Mouse (Mus musculus) midbrain, embryonic 11.5 days (tissue): Measurements from ENCODE around the gene Gm2916. TPM values are rescaled to one million over a fixed set of nuclear protein-coding genes. Genes with fewer than 3 reads are reported as not detected.
"Not testable (repeated sequence)": the region's sequence is repeated elsewhere in the genome, so short reads cannot be mapped to it uniquely, and the experiment has no call there.

ENCODE experiments used
- ATAC-seq: fragments of 200-750 bp; cut with Nextera tagmentation; 2 replicates; pipeline ENCODE4 v1.8.0; 2017; ENCODE audit warnings: moderate TSS enrichment, moderate library complexity; ENCODE audit not compliant: low FRiP score
- DNase-seq: peaks from one replicate; pipeline ENCODE4 v3.0.0; 2015; ENCODE audit warnings: low spot score; ENCODE audit errors: missing footprints
- H3K27ac ChIP-seq: fragments of 300-500 bp; sonication (generic); 2 replicates; pipeline ENCODE4 v1.5.1; 2014; ENCODE audit warnings: low read depth, low read length
- H3K27me3 ChIP-seq: fragments of 300-500 bp; sonication (generic); 2 replicates; pipeline ENCODE4 v1.6.1; 2014; ENCODE audit warnings: mild to moderate bottlenecking, low read length, moderate library complexity, mixed read lengths; ENCODE audit not compliant: control insufficient read depth, insufficient read depth
- H3K36me3 ChIP-seq: fragments of 300-500 bp; sonication (generic); 2 replicates; pipeline ENCODE4 v1.6.1; 2014; ENCODE audit warnings: mild to moderate bottlenecking, low read length, moderate library complexity, mixed read lengths; ENCODE audit not compliant: control insufficient read depth, insufficient read depth
- H3K4me1 ChIP-seq: fragments of 300-500 bp; sonication (generic); 2 replicates; pipeline ENCODE4 v1.6.1; 2014; ENCODE audit warnings: low read length; ENCODE audit not compliant: control insufficient read depth, insufficient read depth
- H3K4me2 ChIP-seq: fragments of 300-500 bp; sonication (generic); 2 replicates; pipeline ENCODE4 v1.6.1; 2014; ENCODE audit warnings: mild to moderate bottlenecking, moderate library complexity
- H3K4me3 ChIP-seq: fragments of 300-500 bp; sonication (generic); 2 replicates; pipeline ENCODE4 v1.5.1; 2014; ENCODE audit warnings: low read depth, low read length
- H3K9ac ChIP-seq: fragments of 300-500 bp; sonication (generic); 2 replicates; pipeline ENCODE4 v1.6.1; 2014; ENCODE audit warnings: low read length
- H3K9me3 ChIP-seq: fragments of 300-500 bp; sonication (generic); 2 replicates; pipeline ENCODE4 v1.6.1; 2016; ENCODE audit warnings: low read length; ENCODE audit not compliant: control insufficient read depth
- WGBS: fragments of 180-500 bp; shearing (Covaris S2); extraction: QIAGEN DNeasy Blood & Tissue Kit; methylation state at CpG from one replicate; pipeline ENCODE4 v1.1.7; 2014; 5-methylcytosine and 5-hydroxymethylcytosine counted together
- polyA plus RNA-seq: library from polyadenylated mRNA; unstranded; fragments of >200 nt; fragmentation: Nextera tagmentation; extraction: Ambion mirVana; gene quantifications from 2 replicates; pipeline ENCODE4 v1.2.1, GENCODE M21; 2014

Gene Gm2916
- polyA plus RNA-seq = not detected in 2 replicates

DNA sequence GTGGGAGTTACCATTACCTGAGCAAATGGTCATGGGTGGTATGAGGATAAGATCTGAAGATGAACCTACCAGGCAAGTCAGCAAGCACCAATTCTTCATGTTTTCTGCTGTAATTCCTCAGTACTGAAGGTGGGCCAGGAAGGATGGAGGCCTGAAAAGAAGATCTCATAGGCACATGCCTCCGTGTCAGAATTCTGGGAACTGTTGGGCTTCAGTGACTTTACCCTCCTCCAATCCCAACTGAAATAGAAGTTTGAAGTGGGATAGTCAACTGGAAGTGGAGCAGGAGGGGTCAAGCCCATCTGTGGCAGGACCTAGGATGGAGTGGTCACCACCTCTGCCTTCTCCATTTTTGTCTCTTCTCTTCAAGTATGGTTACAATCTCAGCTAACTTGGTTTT, at the start of gene Gm2916:
Gm2916 (plus strand) TSS at position 301 of the 400 bp plus-strand sequence.
- not testable (repeated sequence) for H3K4me2 ChIP-seq, H3K4me1 ChIP-seq, H3K36me3 ChIP-seq, ATAC-seq, H3K4me3 ChIP-seq, H3K27ac ChIP-seq, DNase-seq, H3K27me3 ChIP-seq, H3K9me3 ChIP-seq, H3K9ac ChIP-seq
- WGBS = no CpG with 5 or more reads among the region's 1 CpGs

DNA sequence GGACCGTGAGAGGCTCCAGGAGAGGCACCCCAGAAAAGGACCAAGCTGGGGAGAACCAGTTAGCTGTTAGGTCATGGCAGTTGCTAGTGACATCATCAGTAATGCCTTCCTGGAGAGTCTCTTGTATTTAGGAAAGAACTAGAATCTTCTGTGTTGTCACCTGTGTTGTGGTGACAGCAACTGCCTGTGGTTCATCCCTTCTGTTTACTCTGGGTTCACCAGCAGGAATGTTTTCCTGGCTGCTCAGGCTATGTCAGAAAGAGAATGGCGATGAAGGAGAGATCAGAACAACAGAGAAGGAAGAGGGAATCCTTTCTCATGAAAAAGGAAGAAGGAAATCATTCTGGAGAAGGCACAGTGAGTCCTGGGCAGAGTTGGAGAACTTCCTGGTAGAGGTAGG, 38.0 kb upstream of the Gm2916 start, which contains the start of gene Gm3033:
Gm3033 (plus strand) TSS at position 301 of the 400 bp plus-strand sequence.
- WGBS = no CpG with 5 or more reads among the region's 2 CpGs

DNA sequence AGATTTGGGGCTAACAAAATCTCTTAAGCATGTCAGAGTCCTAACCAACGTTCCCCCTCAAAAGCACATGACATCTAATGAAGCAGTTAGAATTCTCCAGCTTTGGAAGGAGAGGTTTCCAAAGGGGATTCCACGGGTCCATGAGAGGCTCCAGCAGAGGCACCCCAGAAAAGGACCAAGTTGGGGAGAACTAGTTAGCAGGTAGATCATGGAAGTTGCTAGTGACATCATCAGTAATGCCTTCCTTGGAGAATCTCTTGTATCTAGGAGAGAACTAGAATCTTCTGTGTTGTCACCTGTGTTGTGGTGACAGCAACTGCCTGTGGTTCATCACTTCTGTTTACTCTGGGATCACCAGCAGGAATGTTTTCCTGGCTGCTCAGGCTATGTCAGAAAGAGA, 47.5 kb downstream of the Gm2916 start, which contains the start of gene Gm3029:
Gm3029 (plus strand) TSS at position 301 of the 400 bp plus-strand sequence.
- not testable (repeated sequence) for H3K4me3 ChIP-seq, DNase-seq, ATAC-seq, H3K4me2 ChIP-seq, H3K27ac ChIP-seq, H3K36me3 ChIP-seq, H3K9ac ChIP-seq, H3K9me3 ChIP-seq, H3K4me1 ChIP-seq, H3K27me3 ChIP-seq
- WGBS = 57% methylated on average over 1 of the region's 2 CpGs

More for the DNA sequence above, 38.0 kb upstream of the Gm2916 start, which contains the start of gene Gm3033:
- not testable (repeated sequence) for H3K27ac ChIP-seq, H3K4me3 ChIP-seq, H3K4me1 ChIP-seq, H3K9me3 ChIP-seq, H3K9ac ChIP-seq, H3K36me3 ChIP-seq, DNase-seq, H3K4me2 ChIP-seq, H3K27me3 ChIP-seq, ATAC-seq

DNA sequence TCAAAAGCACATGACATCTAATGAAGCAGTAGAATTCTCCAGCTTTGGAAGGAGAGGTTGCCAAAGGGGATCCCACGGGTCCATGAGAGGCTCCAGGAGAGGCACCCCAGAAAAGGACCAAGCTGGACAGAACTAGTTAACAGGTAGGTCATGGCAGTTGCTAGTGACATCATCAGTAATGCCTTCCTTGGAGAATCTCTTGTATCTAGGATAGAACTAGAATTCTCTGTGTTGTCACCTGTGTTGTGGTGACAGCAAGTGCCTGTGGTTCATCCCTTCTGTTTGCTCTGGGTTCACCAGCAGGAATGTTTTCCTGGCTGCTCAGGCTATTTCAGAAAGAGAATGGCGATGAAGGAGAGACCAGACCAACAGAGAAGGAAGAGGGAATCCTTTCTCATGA, 79.3 kb downstream of the Gm2916 start, which contains the start of gene Gm3095:
Gm3095 (plus strand) TSS at position 301 of the 400 bp plus-strand sequence.
- WGBS = no CpG with 5 or more reads among the region's 2 CpGs
- H3K4me3 ChIP-seq, H3K4me2 ChIP-seq, H3K36me3 ChIP-seq, H3K9ac ChIP-seq, H3K4me1 ChIP-seq, DNase-seq, ATAC-seq, H3K27me3 ChIP-seq, H3K9me3 ChIP-seq, H3K27ac ChIP-seq: not testable (repeated sequence)

Other genes with a start within 250 kb of the Gm2916 start
- not detected in 2 replicates for gene Gm3012, start 249.7 kb upstream of the Gm2916 start, polyA plus RNA-seq
- gene Gm3020, start 232.1 kb upstream of the Gm2916 start, polyA plus RNA-seq = 1.8 and 1.9 TPM in 2 replicates
- not detected in 2 replicates for gene Gm3043, start 195.4 kb upstream of the Gm2916 start, polyA plus RNA-seq
- gene Gm3002, start 74.1 kb upstream of the Gm2916 start, polyA plus RNA-seq = 0.42 and 0.63 TPM in 2 replicates
- not detected in 2 replicates for gene Gm3033, start 37.9 kb upstream of the Gm2916 start, polyA plus RNA-seq
- not detected in 2 replicates for gene Gm3029, start 47.6 kb downstream of the Gm2916 start, polyA plus RNA-seq
- gene Gm3095, start 79.4 kb downstream of the Gm2916 start, polyA plus RNA-seq = 0.16 TPM in 1 of 2 replicates, not detected in the other
- not detected in 2 replicates for gene Gm3099, start 114.2 kb downstream of the Gm2916 start, polyA plus RNA-seq
- gene Gm5796, start 139.8 kb downstream of the Gm2916 start, polyA plus RNA-seq = 0.27 and 0.66 TPM in 2 replicates
- gene Gm3115, start 199.9 kb downstream of the Gm2916 start, polyA plus RNA-seq = not detected in 2 replicates
- gene Gm8108, start 226.4 kb downstream of the Gm2916 start, polyA plus RNA-seq = 0.42 and 1.3 TPM in 2 replicates